Mouse (Mus musculus) E14TG2a.4 (cell line): ENCODE results near the gene Tmem145.
"Not testable (repeated sequence)": the region's sequence is repeated elsewhere in the genome, so short reads cannot be mapped to it uniquely, and the experiment has no call there.

Source experiments
- H3K27me3 ChIP-seq: 2 replicates; pipeline ENCODE4 v1.6.1; 2014; ENCODE audit warnings: low read length, control low read depth; ENCODE audit not compliant: insufficient read depth
- H3K36me3 ChIP-seq: 2 replicates; pipeline ENCODE4 v1.6.1; 2014; ENCODE audit warnings: low read length, control low read depth; ENCODE audit not compliant: insufficient read depth
- H3K4me1 ChIP-seq: replicated peaks from 2 replicates; pipeline ENCODE4 v1.6.1; 2014; ENCODE audit warnings: low read depth, low read length, control low read depth
- H3K4me3 ChIP-seq: replicated peaks from 2 replicates; pipeline ENCODE4 v1.5.1; 2014; ENCODE audit warnings: mild to moderate bottlenecking, low read length
- H3K9me3 ChIP-seq: 2 replicates; pipeline ENCODE4 v1.6.1; 2014; ENCODE audit warnings: low read length, control low read depth
- CTCF ChIP-seq: conservative IDR thresholded peaks from 2 replicates; pipeline ENCODE4 v1.5.1; 2014; ENCODE audit warnings: low read length
- NANOG ChIP-seq: IDR thresholded peaks from 2 replicates; pipeline ENCODE4 v1.6.1; 2014; ENCODE audit warnings: borderline replicate concordance, low read length, mixed read lengths
- POU5F1 ChIP-seq: IDR thresholded peaks from 2 replicates; pipeline ENCODE4 v1.6.1; 2014; ENCODE audit warnings: low read length, borderline replicate concordance

Tmem145 gene

DNA sequence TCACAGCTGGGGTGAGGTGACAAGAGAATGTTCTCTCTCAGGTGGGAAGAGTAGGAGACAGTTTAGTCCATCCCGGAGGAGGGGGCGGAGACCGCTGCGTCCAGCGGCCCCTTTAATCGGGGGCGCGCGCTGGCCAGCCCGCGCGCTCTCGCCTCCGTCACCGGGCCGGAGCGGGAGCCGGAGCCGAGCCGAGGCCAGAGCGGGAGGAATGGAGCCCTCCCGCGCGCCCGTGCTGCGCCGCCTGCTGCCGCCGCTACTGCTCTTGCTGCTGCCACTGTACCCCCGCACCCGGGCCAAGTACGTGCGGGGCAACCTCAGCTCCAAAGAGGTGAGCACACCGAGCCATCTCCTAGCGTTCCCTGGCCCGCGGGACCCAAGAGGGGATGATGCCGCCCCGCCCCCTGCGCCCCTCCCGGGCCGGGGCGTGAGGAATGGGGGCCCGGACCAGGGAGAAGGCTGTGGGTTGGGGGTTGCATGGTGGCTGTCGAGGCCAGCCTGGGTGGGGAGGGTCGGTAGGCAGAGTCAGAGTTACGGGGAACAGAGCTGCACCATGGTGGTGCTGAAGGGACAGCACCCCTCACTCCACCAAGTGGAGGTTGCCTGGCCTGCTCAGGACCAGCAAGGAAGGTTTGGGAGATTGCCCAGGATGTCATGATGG is at the start of gene Tmem145:
Tmem145 (plus strand) TSS at position 151 of the 658 bp plus-strand sequence.
- peaks cover 17% of the 10 kb centered on the region; the same call in 1 of the 2 replicates for H3K36me3 ChIP-seq
- TF ChIP-seq NANOG (no peak), POU5F1 (no peak), CTCF (no peak)

DNA sequence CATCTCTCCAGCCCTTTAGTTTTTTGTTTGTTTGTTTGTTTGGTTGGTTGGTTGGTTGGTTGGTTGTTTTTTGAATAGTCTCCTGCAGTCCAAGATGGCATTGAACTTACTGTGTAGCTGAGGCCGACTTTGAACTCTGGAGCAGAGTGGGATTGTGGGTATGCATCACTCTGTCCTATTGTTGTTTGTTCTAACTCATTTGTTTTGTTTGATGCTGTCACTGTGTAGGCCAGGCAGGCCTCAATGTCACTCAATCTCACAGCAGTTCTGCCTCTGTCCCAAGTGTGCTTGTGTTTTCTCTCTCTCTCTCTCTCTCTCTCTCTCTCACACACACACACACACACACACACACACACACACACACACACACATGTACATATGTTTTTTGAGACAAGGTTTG is 44.0 kb upstream of the Tmem145 start:
- H3K36me3 ChIP-seq = no peaks in the 10 kb centered on the region
- no peaks in the 10 kb centered on the region for H3K27me3 ChIP-seq
- peaks cover 49% of the 10 kb centered on the region for H3K4me1 ChIP-seq
- no peaks in the 10 kb centered on the region for H3K9me3 ChIP-seq
- H3K4me3 ChIP-seq = no peak overlapping the region
- no peak for TF ChIP-seq NANOG
- no peak for TF ChIP-seq POU5F1
- no peak for TF ChIP-seq CTCF

More for the DNA sequence above, at the start of gene Tmem145:
- H3K4me1 ChIP-seq = peaks cover 53% of the 10 kb centered on the region
- peak within 1 kb of the TSS; percentile 86 for H3K4me3 ChIP-seq
- peaks cover 43% of the 10 kb centered on the region for H3K27me3 ChIP-seq
- H3K9me3 ChIP-seq = no peaks in the 10 kb centered on the region

DNA sequence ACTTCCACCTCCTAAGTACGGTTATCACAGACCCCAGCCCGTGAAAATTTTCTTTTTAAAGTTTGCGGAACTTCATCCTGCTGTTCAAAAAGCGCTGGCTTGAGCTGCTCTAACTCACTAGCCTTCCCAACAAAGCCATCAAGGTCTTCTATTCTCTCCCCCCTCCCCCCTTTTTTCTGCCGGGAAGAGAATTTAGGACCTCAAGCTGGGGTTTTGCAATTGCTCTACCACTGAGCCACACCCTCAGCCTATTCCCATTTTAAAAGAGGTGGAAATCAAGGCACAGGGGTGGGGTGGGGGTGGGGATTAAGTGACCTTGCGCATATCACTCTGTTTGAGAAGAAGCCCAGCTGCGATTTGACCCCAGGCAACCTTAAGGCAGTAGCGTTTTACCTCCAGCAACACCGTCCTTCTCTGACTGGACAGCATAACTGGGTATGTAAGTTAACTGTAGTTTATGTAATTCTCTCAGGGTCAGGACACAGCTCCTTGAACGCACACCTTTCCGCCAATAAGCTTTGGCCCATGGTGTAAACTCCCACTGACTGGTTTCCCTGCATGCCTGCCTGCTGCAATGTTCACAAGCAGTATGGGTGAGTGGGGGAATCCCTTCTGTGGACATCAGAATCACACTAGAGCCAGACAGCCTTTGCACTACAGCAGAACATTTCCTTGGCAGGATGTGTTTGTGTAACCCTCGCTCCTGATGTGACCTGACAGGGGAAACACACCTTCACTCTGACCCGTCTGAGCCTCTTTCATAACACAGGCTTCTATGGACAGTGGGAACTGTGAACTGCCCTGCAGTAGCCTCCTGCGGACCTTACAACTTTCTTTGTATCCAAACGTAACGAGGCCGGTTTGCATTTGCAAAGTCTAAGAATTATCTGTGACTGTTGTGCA is 41.7 kb upstream of the Tmem145 start:
- H3K27me3 ChIP-seq = no peaks in the 10 kb centered on the region
- H3K36me3 ChIP-seq = no peaks in the 10 kb centered on the region
- TF ChIP-seq CTCF (no peak), POU5F1 (no peak), NANOG (peak; percentile 68; the same call in 1 of the 2 replicates)
- H3K4me3 ChIP-seq = peak overlapping the region; percentile 48
- no peaks in the 10 kb centered on the region for H3K9me3 ChIP-seq
- H3K4me1 ChIP-seq = peaks cover 61% of the 10 kb centered on the region

- not testable (repeated sequence) for H3K4me3 ChIP-seq, H3K36me3 ChIP-seq, H3K27me3 ChIP-seq, H3K9me3 ChIP-seq
- peaks cover 72% of the 10 kb centered on the region for H3K4me1 ChIP-seq
Observed at GRCm38 (mm10) chr7:25265743-25266142, 40.2 kb upstream of the Tmem145 start.

- H3K36me3 ChIP-seq = peaks cover 2% of the 10 kb centered on the region; the same call in 1 of the 2 replicates
- no peaks in the 10 kb centered on the region for H3K27me3 ChIP-seq
- no peak for TF ChIP-seq NANOG
- no peak for TF ChIP-seq POU5F1
- no peak for TF ChIP-seq CTCF
- H3K9me3 ChIP-seq = no peaks in the 10 kb centered on the region
- peaks cover 75% of the 10 kb centered on the region for H3K4me1 ChIP-seq
- peak overlapping the region; percentile 94 for H3K4me3 ChIP-seq
Observed at GRCm38 (mm10) chr7:25266180-25266962, 39.5 kb upstream of the Tmem145 start.

- TF ChIP-seq CTCF (no peak), POU5F1 (no peak), NANOG (no peak)
- H3K36me3 ChIP-seq = peaks cover 8% of the 10 kb centered on the region; the same call in 1 of the 2 replicates
- H3K4me3 ChIP-seq = peak within 1 kb of the TSS; percentile 94
- H3K9me3 ChIP-seq = no peaks in the 10 kb centered on the region
- H3K27me3 ChIP-seq = peaks cover 7% of the 10 kb centered on the region; the same call in 1 of the 2 replicates
- H3K4me1 ChIP-seq = peaks cover 78% of the 10 kb centered on the region
Observed at GRCm38 (mm10) chr7:25267301-25267750, 38.6 kb upstream of the Tmem145 start, which contains the start of gene Cic. Gene Cic (plus strand): TSS chr7:25267704.

DNA sequence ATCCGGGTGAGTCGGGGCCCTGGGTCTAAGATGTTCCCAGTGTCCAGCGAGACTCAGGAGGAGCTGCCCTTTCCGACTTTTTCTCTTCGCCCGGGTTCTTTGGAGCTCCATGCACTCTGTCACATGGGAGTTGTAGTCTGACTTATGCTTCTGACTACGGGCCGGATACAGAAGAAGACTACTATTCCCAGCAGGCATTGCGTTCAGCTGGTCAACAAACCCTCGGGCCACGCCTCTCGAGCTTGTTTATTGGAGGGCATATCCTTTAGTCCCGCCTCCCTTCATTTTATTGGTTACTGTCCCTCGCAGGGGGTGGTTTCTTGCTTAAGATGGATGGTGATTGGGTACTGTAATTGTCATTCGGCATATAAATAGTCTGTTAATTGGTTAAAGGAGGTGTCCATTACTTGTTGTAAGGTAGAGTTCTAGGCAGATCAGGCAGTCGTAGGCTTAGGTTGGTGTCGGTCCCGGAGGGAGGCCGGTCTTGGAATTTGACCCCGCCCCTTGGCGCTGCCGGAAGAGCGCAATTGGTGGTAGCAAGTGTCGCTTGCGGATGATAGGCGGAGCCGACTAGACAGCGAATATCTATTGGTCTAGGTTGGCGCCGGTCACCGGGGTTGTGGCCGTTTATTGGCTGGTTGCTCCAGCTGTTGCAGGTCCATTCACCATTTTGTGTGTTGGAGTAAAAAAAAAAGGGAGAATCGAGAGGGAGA is 38.0 kb upstream of the Tmem145 start:
- TF ChIP-seq CTCF (no peak), POU5F1 (no peak), NANOG (no peak)
- peaks cover 79% of the 10 kb centered on the region for H3K4me1 ChIP-seq
- H3K36me3 ChIP-seq = peaks cover 8% of the 10 kb centered on the region; the same call in 1 of the 2 replicates
- peak overlapping the region; percentile 94 for H3K4me3 ChIP-seq
- no peaks in the 10 kb centered on the region for H3K9me3 ChIP-seq
- H3K27me3 ChIP-seq = peaks cover 11% of the 10 kb centered on the region

DNA sequence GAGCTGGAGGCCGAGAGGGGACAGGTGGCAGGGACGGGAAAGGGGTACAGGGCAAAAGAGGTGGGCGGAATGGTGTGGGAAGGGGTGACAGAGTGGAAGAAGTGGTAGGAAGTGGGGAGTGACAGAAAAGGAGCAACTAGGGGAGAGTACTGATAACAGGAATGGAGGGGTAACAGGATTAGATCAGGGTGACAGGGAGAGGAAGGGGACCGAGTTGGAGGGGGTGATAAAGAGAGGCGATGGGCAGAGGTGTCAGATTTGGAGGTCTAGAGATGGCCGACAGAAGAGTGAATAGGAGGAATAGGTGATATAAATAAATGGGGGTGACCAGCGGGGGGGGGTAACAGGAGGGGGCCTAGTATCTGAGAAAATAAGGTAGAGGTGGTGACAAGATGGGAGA is 37.3 kb upstream of the Tmem145 start:
- peak overlapping the region; percentile 94 for H3K4me3 ChIP-seq
- peaks cover 12% of the 10 kb centered on the region for H3K36me3 ChIP-seq
- no peak for TF ChIP-seq NANOG
- TF ChIP-seq CTCF = no peak
- no peak for TF ChIP-seq POU5F1
- H3K9me3 ChIP-seq = no peaks in the 10 kb centered on the region
- H3K4me1 ChIP-seq = peaks cover 83% of the 10 kb centered on the region
- H3K27me3 ChIP-seq = peaks cover 18% of the 10 kb centered on the region
